Mouse (Mus musculus) lung, adult 2 months (tissue): ENCODE data around the gene Ptpra. TPM values are rescaled to one million over a fixed set of nuclear protein-coding genes. Genes with fewer than 3 reads are reported as not detected.
"Not testable (repeated sequence)": the region's sequence is repeated elsewhere in the genome, so short reads cannot be mapped to it uniquely, and the experiment has no call there.

Source experiments
- DNase-seq: peaks from one replicate; pipeline ENCODE4 v3.0.0; 2022
- H3K4me1 ChIP-seq: fragments of 200-500 bp; 2 replicates; pipeline ENCODE4 v1.6.1; 2011; ENCODE audit warnings: low read length; ENCODE audit not compliant: control insufficient read depth, insufficient read depth
- H3K4me3 ChIP-seq: fragments of 200-500 bp; replicated peaks from 2 replicates; pipeline ENCODE3; 2011; ENCODE audit warnings: low read depth, mild to moderate bottlenecking, control low read depth, low read length; ENCODE audit errors: extremely low read depth
- CTCF ChIP-seq: fragments of 200-500 bp; IDR thresholded peaks from 2 replicates; pipeline ENCODE4 v1.5.1; 2011; ENCODE audit warnings: mild to moderate bottlenecking, low read length, control low read depth; ENCODE audit not compliant: insufficient read depth
- POLR2A ChIP-seq: fragments of 200-500 bp; IDR thresholded peaks from 2 replicates; pipeline ENCODE4 v1.6.1; 2011; ENCODE audit warnings: low read depth, mild to moderate bottlenecking, control low read depth, low read length, borderline replicate concordance; ENCODE audit errors: extremely low read depth
- WGBS: fragments of 180-500 bp; shearing (Covaris S2); methylation state at CpG from one replicate; pipeline ENCODE4 v1.1.7; 2018; 5-methylcytosine and 5-hydroxymethylcytosine counted together
- polyA plus RNA-seq: library from polyadenylated mRNA; depleted of rRNA; stranded (reverse); fragments of >200 nt; gene quantifications from 2 replicates; pipeline ENCODE4 v1.2.3, GENCODE M21; 2012

Gene Ptpra
- polyA plus RNA-seq, 1 experiment = 64.3 TPM

- no peak overlapping the region for H3K4me3 ChIP-seq
- WGBS = 61% methylated on average over 3 of the region's 3 CpGs
- TF ChIP-seq POLR2A = no peak
- TF ChIP-seq CTCF = no peak
- H3K4me1 ChIP-seq = peaks cover 7% of the 10 kb centered on the region; the same call in 1 of the 2 replicates
- no peak for DNase-seq
These were observed 49.5 kb downstream of the Ptpra start for GRCm38 (mm10) chr2:130499546-130499945.

GRCm38 (mm10) chr2:130501556-130501955 is 51.5 kb downstream of the Ptpra start:
- Histone ChIP-seq H3K4me3 (no peak overlapping the region), H3K4me1 (peaks cover 2% of the 10 kb centered on the region; the same call in 1 of the 2 replicates)
- DNase-seq = no peak
- 47% methylated on average over 2 of the region's 2 CpGs for WGBS
- no peak for TF ChIP-seq POLR2A
- TF ChIP-seq CTCF = no peak

- H3K4me3 ChIP-seq, H3K4me1 ChIP-seq, DNase-seq: not testable (repeated sequence)
- 93% methylated on average over 5 of the region's 5 CpGs for WGBS
These were observed 61.5 kb downstream of the Ptpra start for GRCm38 (mm10) chr2:130511616-130512015.

- Histone ChIP-seq H3K4me3 (no peak overlapping the region), H3K4me1 (no peaks in the 10 kb centered on the region)
- DNase-seq = no peak
- TF ChIP-seq POLR2A (no peak), CTCF (no peak)
- 96% methylated on average over 8 of the region's 8 CpGs for WGBS
These were observed 63.8 kb downstream of the Ptpra start for GRCm38 (mm10) chr2:130513907-130514306.

GRCm38 (mm10) chr2:130515791-130516190 is 65.7 kb downstream of the Ptpra start:
- TF ChIP-seq CTCF (no peak), POLR2A (no peak)
- no peaks in the 10 kb centered on the region for H3K4me1 ChIP-seq
- H3K4me3 ChIP-seq = no peak overlapping the region
- DNase-seq = no peak
- 86% methylated on average over 5 of the region's 5 CpGs for WGBS

GRCm38 (mm10) chr2:130521927-130522326 is 71.8 kb downstream of the Ptpra start:
- Histone ChIP-seq H3K4me1 (no peaks in the 10 kb centered on the region), H3K4me3 (no peak overlapping the region)
- no peak for DNase-seq
- TF ChIP-seq CTCF (no peak), POLR2A (no peak)
- 97% methylated on average over 2 of the region's 2 CpGs for WGBS

- not testable (repeated sequence) for H3K4me1 ChIP-seq, H3K4me3 ChIP-seq, DNase-seq
- whole genome bisulfite sequencing = 90% methylated on average over 4 of the region's 4 CpGs
These were observed 75.4 kb downstream of the Ptpra start for GRCm38 (mm10) chr2:130525480-130525879.

GRCm38 (mm10) chr2:130528457-130528856 is 78.4 kb downstream of the Ptpra start:
- no peak for DNase-seq
- 90% methylated on average over 6 of the region's 6 CpGs for WGBS
- TF ChIP-seq POLR2A (no peak), CTCF (no peak)
- Histone ChIP-seq H3K4me3 (no peak overlapping the region), H3K4me1 (no peaks in the 10 kb centered on the region)

GRCm38 (mm10) chr2:130529290-130529689 is 79.2 kb downstream of the Ptpra start:
- DNase-seq = no peak
- WGBS = 94% methylated on average over 2 of the region's 2 CpGs
- TF ChIP-seq CTCF = no peak
- TF ChIP-seq POLR2A = no peak
- Histone ChIP-seq H3K4me3 (no peak overlapping the region), H3K4me1 (no peaks in the 10 kb centered on the region)

- H3K4me1 ChIP-seq = no peaks in the 10 kb centered on the region
- TF ChIP-seq POLR2A (no peak), CTCF (no peak)
- 88% methylated on average over 7 of the region's 7 CpGs for WGBS
- no peak for DNase-seq
- H3K4me3 ChIP-seq = no peak overlapping the region
These were observed 79.8 kb downstream of the Ptpra start for GRCm38 (mm10) chr2:130529925-130530324.

- 35% methylated on average over 2 of the region's 2 CpGs for WGBS
- H3K4me3 ChIP-seq = no peak overlapping the region
- TF ChIP-seq POLR2A (no peak), CTCF (no peak)
- no peaks in the 10 kb centered on the region for H3K4me1 ChIP-seq
- no peak for DNase-seq
These were observed 82.1 kb downstream of the Ptpra start for GRCm38 (mm10) chr2:130532201-130532600.
